In the genomic region with DNA sequence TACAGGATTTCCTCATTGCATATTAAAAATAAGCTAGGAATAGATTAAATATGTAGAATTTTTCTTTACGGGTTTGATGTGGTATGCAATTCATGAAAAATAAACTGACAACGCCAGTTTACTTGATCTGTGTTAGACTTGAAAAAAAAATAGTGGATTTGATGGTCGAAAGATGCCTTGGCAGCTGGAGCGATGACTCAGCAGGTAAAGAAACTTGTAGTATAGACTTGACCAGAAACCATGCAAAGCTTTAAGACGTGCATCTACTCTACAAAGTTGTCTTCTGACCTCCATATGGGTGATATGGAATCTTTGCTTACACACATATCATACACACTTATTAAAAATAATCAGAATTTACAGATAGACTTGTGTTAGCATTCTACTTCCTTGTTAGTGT, we compare ENCODE assay signal across 15 mouse cellular contexts.
"Had no signal": no experiment of that assay in that cellular context is flagged by ENCODE, and none has a peak within 500 bp of the region (broad histone marks: within the 10 kb centered on the region; RNA-seq: fewer than 3 reads in every experiment).

No protein-coding gene starts in this region.

- H3K9me3 ChIP-seq: lung, embryonic 15.5 days; megakaryocyte, embryonic 14.5 days; midbrain, embryonic 12.5 days; midbrain, embryonic 15.5 days; neural tube, embryonic 12.5 days had no signal

- H3K27me3 ChIP-seq: lung, embryonic 15.5 days; megakaryocyte, embryonic 14.5 days; midbrain, embryonic 12.5 days; midbrain, embryonic 15.5 days; neural tube, embryonic 12.5 days had no signal

- DNase-seq: lung, adult 18-20 months; lung, postnatal 14 days; lung, postnatal 36 days; right cerebral cortex, postnatal 14 days; spleen, adult 18-20 months; thymus, adult 18-20 months; thymus, postnatal 14 days; thymus, postnatal 36 days had no signal

- ATAC-seq: lung, postnatal 0 days; midbrain, embryonic 15.5 days had no signal

- H3K4me2 ChIP-seq: lung, embryonic 15.5 days; midbrain, embryonic 12.5 days; midbrain, embryonic 15.5 days; neural tube, embryonic 12.5 days had no signal

- H3K27ac ChIP-seq: lung, embryonic 15.5 days; macrophage; midbrain, embryonic 12.5 days; midbrain, embryonic 15.5 days; neural tube, embryonic 12.5 days had no signal

- H3K9ac ChIP-seq: lung, embryonic 15.5 days; midbrain, embryonic 12.5 days; midbrain, embryonic 15.5 days; neural tube, embryonic 12.5 days had no signal

- H3K4me3 ChIP-seq: lung, embryonic 15.5 days; megakaryocyte, embryonic 14.5 days; midbrain, embryonic 12.5 days; midbrain, embryonic 15.5 days; neural tube, embryonic 12.5 days had no signal

- H3K4me1 ChIP-seq: lung, embryonic 15.5 days; megakaryocyte, embryonic 14.5 days; midbrain, embryonic 12.5 days; midbrain, embryonic 15.5 days; neural tube, embryonic 12.5 days had no signal
